Mouse (Mus musculus) heart, postnatal 10 days (tissue): ENCODE results near the gene Tpcn2. TPM values are rescaled to one million over a fixed set of nuclear protein-coding genes. Genes with fewer than 3 reads are reported as not detected.
A peak's percentile ranks its signal among the peaks of the same experiment; 100 is the strongest.

ENCODE experiments used
- DNase-seq, 2 experiments: peaks; one replicate each; pipeline ENCODE4 v3.0.0; 2021
- intact Hi-C: fragments of 180-260 bp; cut with DNase I; formaldehyde crosslinking; loops from one replicate; pipeline ENCODE4 v1.15.1; 2025
- total RNA-seq, 2 experiments: library from RNA; stranded (reverse); gene quantifications; 2 replicates each; pipeline ENCODE4 v1.2.3; 2021

Gene Tpcn2
- total RNA-seq: 1 to 10 TPM; 5.5 to 7.6 TPM

GRCm38 (mm10) chr7:145283487-145284187 is at the start of gene Tpcn2:
Gene Tpcn2 (minus strand): TSS chr7:145284011.
- peak; percentile 95 to 96 for DNase-seq
- intact Hi-C loops: no loop called here

DNA sequence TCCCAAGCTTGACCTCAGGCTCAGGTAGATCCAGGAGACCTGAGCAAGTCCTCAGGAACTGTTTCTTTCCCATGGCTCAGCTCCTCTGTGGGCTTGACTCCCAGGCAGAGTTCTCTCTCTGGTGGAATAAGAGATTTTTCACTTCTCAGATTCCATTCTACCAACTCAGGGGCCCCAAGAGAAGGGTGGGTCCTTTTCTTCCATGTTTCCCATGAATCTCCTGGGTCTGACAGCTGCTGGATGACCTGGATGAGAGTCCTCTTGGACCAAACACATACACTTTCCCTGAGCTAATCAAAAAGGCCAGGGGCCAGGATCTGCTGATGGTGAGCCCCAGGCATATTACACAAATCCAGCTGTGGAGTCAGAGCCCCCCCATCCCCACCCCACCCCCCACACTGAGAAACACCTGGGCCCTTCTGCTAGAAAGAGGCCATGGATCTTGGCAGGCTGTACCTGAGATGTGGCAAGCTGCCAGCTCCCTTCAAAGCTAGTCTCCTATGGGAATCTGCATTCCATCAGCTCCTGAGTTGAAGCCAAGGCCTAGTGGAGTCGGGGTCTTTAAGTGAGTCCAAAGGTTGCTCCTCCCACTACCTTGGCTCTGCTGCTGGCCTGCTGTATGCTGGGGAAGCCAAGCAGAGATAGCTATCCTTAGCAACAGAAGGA is 48.7 kb upstream of the Tpcn2 start:
- DNase-seq: peak; percentile 36 to 37
- intact Hi-C loops: no loop called here

DNA sequence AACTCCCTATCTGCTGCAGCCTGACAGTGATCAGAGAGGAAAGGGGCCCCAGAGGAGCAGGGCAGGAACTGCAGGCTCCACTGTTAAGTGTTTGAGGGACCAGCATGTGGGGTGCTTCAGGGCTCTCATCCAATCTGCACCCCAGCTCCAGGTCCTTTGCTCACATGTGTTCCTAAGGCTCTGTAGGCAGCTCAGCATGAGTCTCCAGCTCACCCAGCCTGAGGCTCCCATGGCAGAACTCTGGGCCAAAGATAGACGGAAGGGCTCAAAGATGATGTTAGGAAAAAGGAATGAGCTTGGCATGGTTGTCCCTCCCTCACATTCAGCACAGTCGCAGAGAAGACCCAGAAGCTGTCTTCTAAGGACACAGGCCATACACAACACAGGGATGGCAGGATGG is 46.8 kb upstream of the Tpcn2 start:
- intact Hi-C loops: no loop called here
- peak; percentile 22 to 35 for DNase-seq

- intact Hi-C loops: no loop called here
- DNase-seq: peak in 1 of 2 experiments; percentile 22
These were observed 46.2 kb upstream of the Tpcn2 start for GRCm38 (mm10) chr7:145329982-145330381.

GRCm38 (mm10) chr7:145325697-145326096 is 41.9 kb upstream of the Tpcn2 start:
- intact Hi-C loops: no loop called here
- no peak for DNase-seq

DNA sequence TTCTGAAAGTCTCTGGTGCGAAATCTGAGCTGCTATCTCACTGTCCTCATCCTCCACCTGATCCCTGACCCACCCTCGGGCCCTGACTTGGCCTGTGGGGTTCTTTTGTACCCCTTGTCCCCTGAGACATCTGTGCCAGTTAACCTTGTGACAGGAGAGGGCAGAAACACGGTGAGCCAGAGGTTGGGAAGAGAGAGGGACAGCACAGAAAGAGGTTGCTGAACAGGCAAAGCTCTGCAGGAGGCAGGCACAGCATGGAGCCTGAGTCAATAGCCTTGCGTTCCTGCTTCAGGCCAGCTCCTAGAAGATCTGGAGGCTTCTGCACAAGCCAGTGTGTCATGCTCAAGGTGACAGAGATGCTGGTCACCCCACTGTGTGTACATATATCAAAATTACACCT is 39.8 kb upstream of the Tpcn2 start:
- intact Hi-C loops: no loop called here
- DNase-seq: no peak

GRCm38 (mm10) chr7:145319481-145319880 is 35.7 kb upstream of the Tpcn2 start:
- intact Hi-C loops: no loop called here
- DNase-seq: no peak

DNA sequence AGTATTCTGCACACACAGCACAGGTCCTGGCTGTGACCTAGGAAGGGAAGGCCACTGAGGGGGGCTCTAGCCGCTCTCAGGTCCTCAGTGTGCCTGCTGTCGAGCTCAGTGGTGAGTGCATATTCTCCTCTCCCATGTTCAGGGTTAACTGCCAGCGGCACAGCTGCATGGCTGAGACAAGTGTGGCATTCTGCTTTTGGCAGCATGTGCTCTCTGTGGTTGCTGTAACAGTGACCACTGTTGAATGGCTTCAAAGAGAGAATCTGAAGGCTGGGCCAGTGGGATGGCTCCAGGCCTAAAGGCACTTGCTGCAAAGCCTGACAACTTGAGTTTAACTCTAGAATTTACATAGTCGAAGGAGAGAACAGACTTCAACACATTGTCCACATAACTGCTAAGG is 33.7 kb upstream of the Tpcn2 start:
- DNase-seq: no peak
- intact Hi-C loops: no loop called here

- intact Hi-C loops: no loop called here
- no peak for DNase-seq
These were observed 31.1 kb upstream of the Tpcn2 start, which contains the start of gene Mrgprd for GRCm38 (mm10) chr7:145314785-145315411. Gene Mrgprd (plus strand): TSS chr7:145314835.

DNA sequence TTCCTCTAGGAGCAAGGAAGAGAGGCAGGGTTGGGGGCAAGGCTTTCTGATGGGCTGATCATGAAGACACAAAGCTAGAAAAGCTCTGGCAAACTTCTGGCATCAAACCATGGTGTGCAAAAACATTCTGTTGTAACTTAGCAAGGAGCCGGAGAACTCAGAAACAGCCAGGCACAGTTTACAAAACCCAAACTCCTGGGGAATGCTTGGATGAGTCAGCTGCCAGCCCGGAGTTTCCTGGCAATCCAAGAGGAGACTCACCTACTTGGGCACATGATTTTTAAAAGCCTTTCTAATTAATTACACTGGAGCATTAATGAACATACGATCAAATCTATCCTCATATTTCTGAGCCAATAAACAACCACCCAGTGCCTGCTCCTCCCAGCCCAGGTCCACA is 28.3 kb upstream of the Tpcn2 start:
- intact Hi-C loops: no loop called here
- DNase-seq: no peak

- intact Hi-C loops: no loop called here
- no peak for DNase-seq
These were observed 26.7 kb upstream of the Tpcn2 start for GRCm38 (mm10) chr7:145310526-145310925.

- intact Hi-C loops: no loop called here
These were observed 26.1 kb upstream of the Tpcn2 start for GRCm38 (mm10) chr7:145309877-145310276.

DNA sequence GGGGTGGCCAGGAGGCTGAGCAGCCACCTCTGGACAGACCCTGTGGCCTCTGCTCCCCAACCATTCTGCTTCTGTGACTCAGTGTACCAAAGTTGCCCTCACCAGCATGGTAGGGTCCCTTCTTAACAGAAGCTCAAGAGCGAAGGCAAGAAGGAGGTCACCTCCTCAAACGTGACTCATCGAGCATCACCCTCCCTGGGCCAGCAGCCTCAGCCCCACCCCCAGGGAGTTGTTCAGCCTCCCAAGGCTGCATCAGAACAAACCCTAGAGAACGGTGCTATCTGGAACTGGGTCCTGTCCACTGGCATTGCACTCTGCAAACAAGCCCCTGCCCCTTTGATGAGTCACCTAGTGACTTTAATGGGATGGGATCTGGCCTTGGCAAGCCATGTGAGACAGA is 25.1 kb upstream of the Tpcn2 start:
- intact Hi-C loops: no loop called here
- DNase-seq: peak; percentile 22

More at GRCm38 (mm10) chr7:145309877-145310276, 26.1 kb upstream of the Tpcn2 start:
- DNase-seq: no peak

GRCm38 (mm10) chr7:145308061-145308675 is 24.4 kb upstream of the Tpcn2 start:
- DNase-seq: peak in 1 of 2 experiments; percentile 10
- intact Hi-C loops: no loop called here

- intact Hi-C loops: no loop called here
These were observed 23.8 kb upstream of the Tpcn2 start for GRCm38 (mm10) chr7:145307636-145308035.

DNA sequence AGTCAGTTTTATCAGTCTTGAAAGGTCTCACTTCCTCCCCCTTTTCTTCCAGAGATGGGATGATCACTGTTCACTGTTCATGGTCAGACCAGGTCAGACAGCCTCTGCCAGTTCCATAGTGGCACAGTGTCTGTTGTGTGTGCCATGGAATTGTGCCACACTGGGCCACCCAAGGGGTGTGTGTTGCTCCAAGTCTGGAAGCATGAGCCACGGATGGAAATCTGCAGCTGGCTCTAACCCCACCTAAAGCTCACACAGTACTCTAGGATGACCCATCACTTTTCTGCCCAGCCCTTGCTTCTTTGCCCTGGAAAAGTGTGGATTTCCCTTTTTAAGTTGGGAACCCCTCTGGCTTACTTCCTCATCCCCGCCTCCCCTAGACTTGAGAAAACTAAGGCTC is 20.3 kb upstream of the Tpcn2 start:
- DNase-seq: no peak
- intact Hi-C loops: no loop called here

More at GRCm38 (mm10) chr7:145307636-145308035, 23.8 kb upstream of the Tpcn2 start:
- DNase-seq: no peak

DNA sequence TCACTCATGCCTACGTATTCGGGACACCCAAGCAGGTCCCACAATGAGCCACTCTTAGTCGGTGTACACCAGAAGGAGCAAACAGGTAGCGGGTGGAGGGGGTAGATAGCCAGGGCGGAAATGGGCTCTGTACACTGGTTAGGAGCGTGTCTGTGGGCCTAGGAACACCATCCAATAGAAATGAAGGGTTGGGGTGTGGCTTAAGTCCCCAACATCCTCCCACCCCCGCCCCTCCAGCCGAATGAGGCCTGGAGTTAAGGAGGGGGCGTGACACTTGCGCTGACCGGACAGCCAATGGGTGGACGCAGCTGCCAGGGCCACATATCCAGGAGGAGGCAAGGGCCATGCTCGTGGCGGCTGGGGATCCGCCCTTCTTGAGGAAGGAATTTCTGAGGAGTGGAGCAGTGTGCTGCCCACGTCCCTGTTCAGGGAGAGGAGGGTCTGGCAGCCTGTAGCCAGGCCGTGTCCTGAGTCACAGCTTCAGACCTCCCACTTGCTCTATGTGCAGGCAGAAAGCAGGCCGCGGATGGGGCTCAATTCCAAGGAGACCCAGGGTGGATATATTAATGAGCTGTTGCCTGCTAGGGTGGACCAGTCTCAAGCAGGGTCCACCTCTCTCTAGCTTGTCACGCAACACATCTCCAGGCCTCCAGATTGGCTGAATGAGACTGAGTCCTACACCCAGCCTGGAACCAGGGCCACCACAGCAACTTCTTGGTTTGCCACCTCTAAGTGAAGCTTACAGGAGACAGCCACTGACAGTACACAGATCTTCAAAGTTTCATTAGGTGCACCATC is 18.9 kb upstream of the Tpcn2 start:
- peak; percentile 78 to 80 for DNase-seq
- intact Hi-C loops: no loop called here

- intact Hi-C loops: no loop called here
- DNase-seq: peak; percentile 49 to 69
These were observed 17.7 kb upstream of the Tpcn2 start for GRCm38 (mm10) chr7:145301341-145302005.

- intact Hi-C loops: no loop called here
- peak in 1 of 2 experiments; percentile 42 for DNase-seq
These were observed 17.2 kb upstream of the Tpcn2 start for GRCm38 (mm10) chr7:145301008-145301340.
